Mouse (Mus musculus): ENCODE measurements around the gene Prkra.

Prkra gene

GRCm38 (mm10) chr2:76585090-76585489 lies 62.7 kb downstream of the Prkra start:
- no peak for DNase-seq (ENCODE audit: low spot score in 2 of 2)
